Mouse (Mus musculus) midbrain, embryonic 15.5 days (tissue): Measurements from ENCODE around the gene Bcl10. TPM values are rescaled to one million over a fixed set of nuclear protein-coding genes. Genes with fewer than 3 reads are reported as not detected.
"Not testable (repeated sequence)": the region's sequence is repeated elsewhere in the genome, so short reads cannot be mapped to it uniquely, and the experiment has no call there.

ENCODE experiments used
- ATAC-seq: fragments of 200-750 bp; cut with Nextera tagmentation; replicated peaks from 2 replicates; pipeline ENCODE4 v1.8.0; 2017; ENCODE audit warnings: moderate TSS enrichment
- H3K27ac ChIP-seq: fragments of 300-500 bp; sonication (generic); 2 replicates; pipeline ENCODE4 v1.5.1; 2015; ENCODE audit warnings: mild to moderate bottlenecking, inconsistent platforms
- H3K27me3 ChIP-seq: fragments of 300-500 bp; sonication (generic); replicated peaks from 2 replicates; pipeline ENCODE4 v1.6.1; 2015; ENCODE audit warnings: inconsistent platforms
- H3K36me3 ChIP-seq: fragments of 300-500 bp; sonication (generic); replicated peaks from 2 replicates; pipeline ENCODE4 v1.6.1; 2015; ENCODE audit warnings: inconsistent platforms
- H3K4me1 ChIP-seq: fragments of 300-500 bp; sonication (generic); 2 replicates; pipeline ENCODE4 v1.6.1; 2015; ENCODE audit warnings: inconsistent platforms
- H3K4me2 ChIP-seq: fragments of 300-500 bp; sonication (generic); 2 replicates; pipeline ENCODE4 v1.6.1; 2015; ENCODE audit warnings: inconsistent platforms, mild to moderate bottlenecking, moderate library complexity
- H3K4me3 ChIP-seq: fragments of 300-500 bp; sonication (generic); 2 replicates; pipeline ENCODE4 v1.5.1; 2015; ENCODE audit warnings: mild to moderate bottlenecking, inconsistent platforms
- H3K9ac ChIP-seq: fragments of 300-500 bp; sonication (generic); 2 replicates; pipeline ENCODE4 v1.6.1; 2015; ENCODE audit warnings: mild to moderate bottlenecking, inconsistent platforms
- H3K9me3 ChIP-seq: fragments of 300-500 bp; sonication (generic); 2 replicates; pipeline ENCODE4 v1.6.1; 2016; ENCODE audit warnings: inconsistent platforms
- WGBS: fragments of 180-500 bp; shearing (Covaris S2); methylation state at CpG from one replicate; pipeline ENCODE4 v1.1.7; 2015; ENCODE audit warnings: mixed read lengths; 5-methylcytosine and 5-hydroxymethylcytosine counted together
- polyA plus RNA-seq: library from polyadenylated mRNA; unstranded; fragments of >200 nt; fragmentation: Nextera tagmentation; extraction: Ambion mirVana; gene quantifications from 2 replicates; pipeline ENCODE4 v1.2.1, GENCODE M21; 2015

The Bcl10 gene
- polyA plus RNA-seq, 1 experiment from 2014 or later: 32.4 TPM

DNA sequence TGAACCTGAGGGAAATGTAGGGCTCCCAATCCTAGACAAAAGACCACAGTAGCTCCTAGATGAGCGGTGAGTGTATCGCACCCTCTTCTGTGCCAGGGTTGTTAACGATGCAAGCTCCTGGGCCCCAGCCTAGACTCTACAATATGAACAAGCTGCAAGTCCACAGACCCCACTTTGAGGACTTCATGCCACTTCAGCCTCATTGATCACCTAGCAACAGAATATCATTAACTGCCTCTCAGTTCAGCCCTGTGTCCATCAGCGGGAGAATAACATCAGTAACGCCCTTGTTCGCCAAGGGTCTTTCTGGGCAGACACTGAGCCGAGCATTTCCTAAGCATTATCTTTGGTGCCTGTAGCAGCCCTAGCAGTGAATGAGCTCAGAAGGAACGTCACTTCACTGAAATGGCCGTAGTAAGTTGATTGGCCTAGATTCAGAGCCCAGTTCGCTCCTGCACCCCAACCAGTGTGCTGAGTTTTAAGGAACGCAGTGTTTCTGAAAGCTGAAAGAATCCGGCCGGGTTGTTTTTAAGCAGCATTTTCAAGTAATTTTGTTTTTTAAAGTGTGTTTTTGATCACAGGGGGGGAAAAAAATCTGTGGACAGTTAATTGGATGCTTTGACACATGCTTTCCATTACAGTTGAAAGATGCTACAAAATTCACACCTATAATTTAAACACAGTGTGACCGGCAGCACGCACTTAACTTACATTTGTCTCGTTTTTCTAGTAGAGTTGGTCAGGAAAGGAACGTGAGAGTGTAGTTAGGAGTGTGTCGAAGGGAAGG, 32.1 kb upstream of the Bcl10 start:
- peak overlapping the region; percentile 55 for H3K27ac ChIP-seq
- no peak overlapping the region for H3K9ac ChIP-seq
- H3K36me3 ChIP-seq: no peaks in the 10 kb centered on the region
- ATAC-seq: peak; percentile 90
- no peaks in the 10 kb centered on the region for H3K9me3 ChIP-seq
- WGBS: 33% methylated on average over 18 of the region's 18 CpGs
- H3K27me3 ChIP-seq: 0 out of 2 replicates have a peak, but pooled peaks cover 3% of the 10 kb centered on the region
- no peak overlapping the region for H3K4me2 ChIP-seq
- peaks cover 11% of the 10 kb centered on the region for H3K4me1 ChIP-seq
- no peak overlapping the region for H3K4me3 ChIP-seq

DNA sequence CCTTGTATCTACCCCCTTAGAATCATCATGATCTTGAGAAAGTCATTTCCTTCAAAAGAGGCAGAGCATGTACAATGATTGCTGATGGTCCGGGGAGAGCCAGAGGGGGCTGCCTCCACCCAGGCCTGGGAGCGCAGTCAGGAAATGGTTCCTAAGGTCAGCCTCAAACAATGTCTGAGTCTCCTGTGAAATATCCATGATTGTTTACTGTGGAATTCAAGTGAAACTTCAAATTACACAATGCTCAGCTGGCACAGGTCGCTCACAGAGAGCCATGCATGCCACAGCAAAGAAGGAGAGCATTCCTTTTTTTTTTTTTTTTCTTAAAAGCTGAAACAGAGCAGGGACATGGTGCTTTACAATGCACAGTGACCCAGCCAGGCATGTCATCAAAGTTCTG, 30.2 kb upstream of the Bcl10 start:
- H3K27ac ChIP-seq: no peak overlapping the region
- no peaks in the 10 kb centered on the region for H3K36me3 ChIP-seq
- 89% methylated on average over 3 of the region's 3 CpGs for WGBS
- no peak overlapping the region for H3K9ac ChIP-seq
- 0 out of 2 replicates have a peak, but pooled peaks cover 3% of the 10 kb centered on the region for H3K27me3 ChIP-seq
- H3K4me2 ChIP-seq: no peak overlapping the region
- no peaks in the 10 kb centered on the region for H3K9me3 ChIP-seq
- ATAC-seq: no peak
- no peak overlapping the region for H3K4me3 ChIP-seq
- peaks cover 7% of the 10 kb centered on the region; the same call in 1 of the 2 replicates for H3K4me1 ChIP-seq

DNA sequence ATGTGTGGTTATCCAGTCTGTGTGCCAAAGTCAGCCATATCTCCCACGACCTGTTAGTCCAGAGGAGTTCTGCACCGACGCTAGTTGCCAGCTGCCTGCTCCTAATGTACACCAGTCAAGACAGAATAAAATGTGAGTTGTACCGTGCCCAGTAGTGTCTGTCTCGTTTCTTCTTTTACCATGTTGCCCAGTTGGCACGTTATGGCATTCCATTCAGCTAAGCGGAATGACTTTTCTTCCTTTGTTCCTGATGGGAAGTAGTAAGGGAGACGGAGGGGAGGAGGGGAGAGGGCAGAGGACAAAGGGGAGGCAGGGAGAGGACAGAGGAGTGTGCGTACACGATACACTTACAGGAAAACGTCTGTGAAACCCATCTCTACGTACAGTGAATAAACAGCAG, 28.5 kb upstream of the Bcl10 start:
- H3K27me3 ChIP-seq: 0 out of 2 replicates have a peak, but pooled peaks cover 3% of the 10 kb centered on the region
- no peak overlapping the region for H3K9ac ChIP-seq
- H3K4me3 ChIP-seq: no peak overlapping the region
- no peaks in the 10 kb centered on the region for H3K36me3 ChIP-seq
- H3K4me1 ChIP-seq: peaks cover 7% of the 10 kb centered on the region; the same call in 1 of the 2 replicates
- WGBS: 63% methylated on average over 12 of the region's 12 CpGs
- H3K4me2 ChIP-seq: no peak overlapping the region
- no peak for ATAC-seq
- no peaks in the 10 kb centered on the region for H3K9me3 ChIP-seq
- H3K27ac ChIP-seq: no peak overlapping the region

DNA sequence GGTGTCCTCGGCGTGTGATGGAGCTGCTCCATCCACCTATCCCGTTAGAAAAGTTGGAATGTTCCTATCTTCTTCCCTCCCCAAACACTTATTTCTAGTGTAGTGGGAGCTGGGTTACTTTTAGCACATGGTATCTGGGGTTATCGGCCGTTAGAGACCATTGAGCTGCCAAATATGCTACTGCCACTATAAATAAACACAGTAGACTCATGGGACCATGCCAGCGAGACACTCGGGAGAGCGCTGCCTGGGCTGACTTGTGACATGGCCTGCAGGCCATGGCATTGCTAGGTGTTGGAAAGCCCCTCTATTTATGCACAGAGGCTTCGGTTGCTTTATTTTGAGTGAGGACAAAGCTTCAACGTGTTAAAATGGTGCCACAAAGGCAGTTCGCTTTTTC, 24.9 kb upstream of the Bcl10 start:
- Histone ChIP-seq H3K9me3 (no peaks in the 10 kb centered on the region), H3K27me3 (0 out of 2 replicates have a peak, but pooled peaks cover 2% of the 10 kb centered on the region), H3K36me3 (no peaks in the 10 kb centered on the region), H3K4me3 (no peak overlapping the region), H3K9ac (no peak overlapping the region), H3K27ac (no peak overlapping the region), H3K4me2 (no peak overlapping the region), H3K4me1 (no peaks in the 10 kb centered on the region)
- no peak for ATAC-seq
- WGBS: 88% methylated on average over 11 of the region's 11 CpGs

DNA sequence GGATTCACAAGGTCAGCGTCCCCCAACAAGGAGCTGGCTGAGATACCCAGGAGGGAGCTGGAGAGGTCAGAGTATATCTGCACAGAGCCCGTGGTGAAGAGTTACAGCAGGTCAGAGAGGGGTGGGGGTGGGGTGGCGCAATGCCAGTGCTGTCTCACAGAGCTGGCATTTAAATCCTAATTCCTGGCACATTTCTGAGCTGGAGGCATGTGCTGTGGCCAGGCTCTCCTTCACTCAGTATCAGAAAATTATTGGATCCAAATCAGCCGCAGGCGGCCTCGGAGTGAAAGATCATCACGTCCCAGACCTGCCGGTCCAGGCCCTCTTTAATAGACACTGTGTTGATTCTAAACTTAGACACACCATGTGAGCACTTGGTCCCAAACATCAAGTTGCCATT, 22.8 kb upstream of the Bcl10 start:
- no peaks in the 10 kb centered on the region for H3K36me3 ChIP-seq
- H3K9ac ChIP-seq: no peak overlapping the region
- H3K4me1 ChIP-seq: no peaks in the 10 kb centered on the region
- ATAC-seq: no peak; the same call in 1 of the 2 replicates
- 83% methylated on average over 8 of the region's 8 CpGs for WGBS
- no peaks in the 10 kb centered on the region for H3K9me3 ChIP-seq
- H3K4me3 ChIP-seq: no peak overlapping the region
- H3K4me2 ChIP-seq: no peak overlapping the region
- H3K27ac ChIP-seq: no peak overlapping the region
- peaks cover 4% of the 10 kb centered on the region for H3K27me3 ChIP-seq

DNA sequence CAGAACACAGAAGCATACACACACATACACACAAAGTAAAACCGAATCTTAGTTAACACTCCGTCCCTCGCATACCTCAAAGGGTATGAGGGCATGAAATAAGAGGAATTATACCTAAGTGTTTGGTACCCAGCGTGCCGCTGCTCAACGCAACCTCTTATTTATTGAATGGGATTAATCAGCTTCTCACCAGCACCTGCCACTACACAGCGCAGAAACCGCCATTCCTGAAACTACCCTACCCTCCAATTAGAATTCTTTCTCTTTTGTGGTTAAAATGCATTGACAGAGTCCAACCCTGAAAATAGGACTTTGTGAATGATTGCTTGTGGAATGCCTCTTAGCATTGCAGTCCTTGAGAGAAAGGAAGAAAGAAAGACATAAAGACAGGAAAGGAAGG, 19.1 kb upstream of the Bcl10 start:
- H3K27ac ChIP-seq: no peak overlapping the region
- H3K9ac ChIP-seq: no peak overlapping the region
- ATAC-seq: no peak
- H3K4me1 ChIP-seq: peaks cover 5% of the 10 kb centered on the region; the same call in 1 of the 2 replicates
- 73% methylated on average over 8 of the region's 8 CpGs for WGBS
- H3K9me3 ChIP-seq: no peaks in the 10 kb centered on the region
- H3K27me3 ChIP-seq: peaks cover 4% of the 10 kb centered on the region
- no peak overlapping the region for H3K4me3 ChIP-seq
- no peaks in the 10 kb centered on the region for H3K36me3 ChIP-seq
- no peak overlapping the region for H3K4me2 ChIP-seq

DNA sequence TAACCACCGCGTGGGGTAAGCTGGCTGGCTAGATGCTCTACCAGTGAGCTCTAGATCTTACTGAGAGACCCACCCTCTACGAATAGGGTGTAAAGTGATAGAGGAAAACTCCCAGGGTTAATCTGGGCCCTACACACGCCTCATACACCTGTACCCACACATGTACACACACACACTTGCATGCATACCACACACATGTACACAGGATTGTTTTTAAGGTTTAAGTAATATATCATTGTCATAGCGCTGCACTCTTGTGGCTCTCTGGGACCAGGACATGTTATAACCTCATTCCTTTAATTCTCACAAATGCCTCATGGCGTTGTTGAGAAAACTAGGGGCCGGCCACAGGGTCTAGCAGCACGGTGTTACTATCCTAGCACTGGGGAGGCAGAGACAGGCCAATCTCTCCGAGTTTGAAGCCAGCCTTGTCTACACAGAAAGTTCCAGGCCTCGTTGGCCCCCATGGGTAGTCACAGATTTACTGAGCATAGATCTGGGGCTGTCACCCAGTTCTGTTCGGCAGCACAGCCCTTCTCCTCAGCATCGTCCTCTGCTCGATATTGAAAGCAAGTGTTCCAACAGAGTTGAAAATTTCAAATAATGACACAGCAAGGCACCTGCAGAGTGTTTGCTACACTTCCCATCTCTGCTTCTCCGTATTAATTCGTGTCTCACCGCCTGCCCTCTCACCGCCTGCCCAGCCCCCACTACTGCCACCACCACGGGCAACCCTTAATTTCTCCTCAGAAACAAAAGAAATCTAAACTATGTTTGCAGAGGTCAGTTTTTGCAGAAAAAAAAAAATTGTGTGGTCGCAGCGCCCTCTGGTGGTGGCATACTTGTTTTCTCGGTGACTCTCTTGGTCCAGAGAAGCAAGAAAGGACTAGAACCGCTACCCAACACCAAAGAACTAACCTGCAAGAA, 17.5 kb upstream of the Bcl10 start:
- Histone ChIP-seq H3K4me1 (peaks cover 5% of the 10 kb centered on the region; the same call in 1 of the 2 replicates), H3K27ac (no peak overlapping the region), H3K9me3 (no peaks in the 10 kb centered on the region), H3K36me3 (no peaks in the 10 kb centered on the region), H3K4me2 (peak overlapping the region; percentile 40), H3K9ac (no peak overlapping the region), H3K4me3 (no peak overlapping the region), H3K27me3 (peaks cover 4% of the 10 kb centered on the region)
- ATAC-seq: peak; percentile 68
- 48% methylated on average over 22 of the region's 22 CpGs for WGBS

DNA sequence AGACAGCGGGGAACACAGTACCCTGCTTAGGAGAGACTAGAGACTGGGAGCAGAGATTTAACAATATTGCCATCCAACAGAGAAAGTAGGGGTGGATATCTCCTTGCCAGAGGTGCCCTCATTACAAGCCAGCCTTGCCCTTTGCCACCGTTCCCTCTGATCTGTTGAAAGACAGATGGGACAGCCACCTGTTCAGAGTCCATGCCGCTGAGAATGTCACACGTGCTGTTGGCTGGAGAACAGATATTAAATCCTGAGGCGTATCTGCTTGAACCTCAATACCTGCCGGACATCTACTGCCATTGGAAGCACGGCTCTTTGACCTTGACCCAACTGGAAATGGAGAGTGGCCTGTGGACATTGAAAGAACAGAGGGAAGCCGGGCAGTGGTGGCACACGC, 16.0 kb upstream of the Bcl10 start:
- Histone ChIP-seq H3K27me3 (peaks cover 4% of the 10 kb centered on the region), H3K36me3 (no peaks in the 10 kb centered on the region), H3K9ac (no peak overlapping the region), H3K4me2 (no peak overlapping the region), H3K27ac (no peak overlapping the region), H3K9me3 (no peaks in the 10 kb centered on the region), H3K4me1 (peaks cover 5% of the 10 kb centered on the region; the same call in 1 of the 2 replicates), H3K4me3 (no peak overlapping the region)
- no peak for ATAC-seq
- WGBS: 91% methylated on average over 9 of the region's 9 CpGs

DNA sequence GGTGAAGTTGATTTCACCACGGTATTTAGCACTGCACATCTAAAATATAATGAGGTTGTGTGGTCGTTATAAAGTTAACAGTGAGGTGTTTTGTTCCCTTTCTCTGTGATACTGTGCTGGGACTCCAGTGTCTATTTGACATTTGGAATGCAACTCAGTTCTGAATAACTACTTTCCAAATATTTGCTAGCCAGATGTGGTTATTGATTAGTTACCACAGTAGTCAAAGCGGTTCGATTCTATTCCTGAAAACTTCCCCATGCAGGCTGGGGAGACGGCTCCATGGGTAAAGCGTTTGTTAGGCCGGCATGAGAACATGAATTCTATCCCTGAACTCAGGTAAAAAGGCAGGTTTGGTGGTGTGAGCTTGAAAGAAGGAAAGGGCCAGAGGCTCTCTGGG, 10.1 kb upstream of the Bcl10 start:
- Histone ChIP-seq H3K4me2 (no peak overlapping the region), H3K27ac (no peak overlapping the region), H3K36me3 (no peaks in the 10 kb centered on the region), H3K4me3 (no peak overlapping the region), H3K27me3 (no peaks in the 10 kb centered on the region), H3K4me1 (no peaks in the 10 kb centered on the region), H3K9ac (no peak overlapping the region), H3K9me3 (no peaks in the 10 kb centered on the region)
- ATAC-seq: no peak
- WGBS: 94% methylated on average over 7 of the region's 7 CpGs

DNA sequence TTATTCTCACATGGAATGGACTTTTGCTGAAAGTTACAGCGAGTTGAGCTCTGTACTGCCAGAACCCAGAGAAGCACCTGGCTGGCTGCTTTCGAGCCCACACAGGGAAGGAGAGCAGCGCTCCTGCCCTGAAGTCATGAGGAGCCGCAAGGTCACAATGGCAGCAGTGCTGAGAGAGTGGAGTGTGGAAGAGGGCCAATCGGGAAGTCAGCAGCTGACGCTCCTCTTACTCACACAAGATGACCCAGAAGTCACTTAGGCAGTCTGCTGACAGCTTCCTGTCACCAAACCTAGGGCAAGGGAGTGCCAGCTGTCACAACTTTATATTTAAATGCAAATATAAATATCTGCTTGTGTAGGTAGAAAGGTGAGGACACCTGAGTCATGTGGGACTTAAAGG, 9.3 kb upstream of the Bcl10 start:
- no peaks in the 10 kb centered on the region for H3K9me3 ChIP-seq
- H3K27ac ChIP-seq: no peak overlapping the region
- no peaks in the 10 kb centered on the region for H3K4me1 ChIP-seq
- no peak overlapping the region for H3K4me3 ChIP-seq
- 88% methylated on average over 6 of the region's 6 CpGs for WGBS
- H3K27me3 ChIP-seq: no peaks in the 10 kb centered on the region
- no peak overlapping the region for H3K4me2 ChIP-seq
- no peaks in the 10 kb centered on the region for H3K36me3 ChIP-seq
- H3K9ac ChIP-seq: no peak overlapping the region
- no peak for ATAC-seq

DNA sequence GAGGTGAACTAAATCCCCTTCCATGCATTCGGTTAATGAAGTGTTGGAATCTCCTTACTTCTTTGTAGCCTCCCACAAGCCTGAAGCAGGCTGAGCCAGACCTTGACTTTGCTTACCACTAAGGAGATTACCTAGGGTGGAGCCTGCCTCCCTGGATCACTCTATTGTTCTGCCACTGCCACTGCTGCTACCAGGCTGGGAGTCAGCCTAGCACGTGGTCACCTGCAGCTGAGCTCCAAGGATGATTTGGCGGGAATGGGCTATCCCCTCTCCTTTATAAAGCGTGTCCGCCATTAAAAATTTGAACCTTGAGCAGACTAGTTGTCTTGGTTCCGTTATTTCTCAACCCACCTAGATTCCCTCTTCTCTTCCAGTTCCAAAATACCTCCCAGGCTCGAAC, 8.7 kb upstream of the Bcl10 start:
- 62% methylated on average over 7 of the region's 7 CpGs for WGBS

DNA sequence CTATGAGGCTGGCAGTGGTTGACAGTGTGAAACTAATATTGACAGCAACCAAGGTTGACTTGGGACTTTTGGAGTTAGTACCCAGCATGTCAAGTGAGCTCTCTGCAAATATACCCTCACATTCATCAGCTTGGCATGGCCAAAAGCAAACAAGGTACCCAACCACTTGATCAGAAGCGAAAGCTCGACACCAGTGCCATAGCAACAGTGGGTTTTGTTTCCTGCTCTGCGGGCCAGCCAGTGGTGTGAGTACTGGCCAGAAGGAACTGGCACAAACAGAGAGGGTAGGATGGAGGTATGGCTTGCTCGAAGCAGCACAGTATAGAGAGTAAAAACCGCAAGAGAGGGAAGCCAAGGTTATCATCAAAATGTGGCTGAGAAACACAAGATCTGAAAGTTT, 6.2 kb upstream of the Bcl10 start:
- no peaks in the 10 kb centered on the region for H3K36me3 ChIP-seq
- ATAC-seq: no peak
- no peaks in the 10 kb centered on the region for H3K9me3 ChIP-seq
- WGBS: 93% methylated on average over 5 of the region's 5 CpGs
- no peak overlapping the region for H3K9ac ChIP-seq
- no peak overlapping the region for H3K27ac ChIP-seq
- no peaks in the 10 kb centered on the region for H3K27me3 ChIP-seq
- no peak overlapping the region for H3K4me3 ChIP-seq
- no peaks in the 10 kb centered on the region for H3K4me1 ChIP-seq
- H3K4me2 ChIP-seq: no peak overlapping the region

More for the DNA sequence above, 8.7 kb upstream of the Bcl10 start:
- not testable (repeated sequence) for H3K4me3 ChIP-seq, H3K9ac ChIP-seq, H3K4me2 ChIP-seq, H3K27me3 ChIP-seq, H3K4me1 ChIP-seq, H3K36me3 ChIP-seq, H3K27ac ChIP-seq, ATAC-seq, H3K9me3 ChIP-seq
